Mouse (Mus musculus) CD8-positive naive resting alpha-beta T cell, adult 57 days (primary cell): ENCODE results near the gene Pex19. TPM values are rescaled to one million over a fixed set of nuclear protein-coding genes. Genes with fewer than 3 reads are reported as not detected.

Experiments
- total RNA-seq: library from RNA; stranded (reverse); gene quantifications from one replicate; pipeline ENCODE4 v1.2.4, GENCODE M21; 2023

Pex19 gene
- 48.9 TPM for total RNA-seq

GRCm38 (mm10) chr1:172126376-172127347 lies at the start of gene Pex19:
Gene Pex19, plus strand, starts transcription at chr1:172126755.

GRCm38 (mm10) chr1:172082101-172082898 lies 44.3 kb upstream of the Pex19 start, which contains the start of the genes Copa and Ncstn:
Gene Copa, plus strand, starts transcription at chr1:172082529.
Gene Ncstn, minus strand, starts transcription at chr1:172082795.

GRCm38 (mm10) chr1:172147835-172148278 lies 21.3 kb downstream of the Pex19 start, which contains the start of gene Dcaf8:
Gene Dcaf8, plus strand, starts transcription at chr1:172148084.

Other genes with a start within 250 kb of the Pex19 start
- gene Gm10521, start 231.1 kb upstream of the Pex19 start, total RNA-seq: 14.8 TPM
- 202 TPM for gene Slamf6, start 209.2 kb upstream of the Pex19 start, total RNA-seq
- 4.0 TPM for gene Vangl2, start 98.3 kb upstream of the Pex19 start, total RNA-seq
- gene Nhlh1, start 69.2 kb upstream of the Pex19 start, total RNA-seq: not detected
- gene Copa, start 44.2 kb upstream of the Pex19 start, total RNA-seq: 157 TPM
- 93.9 TPM for gene Ncstn, start 44.0 kb upstream of the Pex19 start, total RNA-seq
- 111 TPM for gene Dcaf8, start 21.3 kb downstream of the Pex19 start, total RNA-seq
- 64.3 TPM for gene Pea15a, start 80.0 kb downstream of the Pex19 start, total RNA-seq
- not detected for gene Casq1, start 93.1 kb downstream of the Pex19 start, total RNA-seq
- not detected for gene Atp1a4, start 131.7 kb downstream of the Pex19 start, total RNA-seq
- gene Igsf8, start 134.9 kb downstream of the Pex19 start, total RNA-seq: 17.3 TPM
- not detected for gene Atp1a2, start 171.3 kb downstream of the Pex19 start, total RNA-seq
- 0.12 TPM for gene Kcnj9, start 202.6 kb downstream of the Pex19 start, total RNA-seq
- gene Kcnj10, start 214.5 kb downstream of the Pex19 start, total RNA-seq: 0.61 TPM
- gene Pigm, start 249.8 kb downstream of the Pex19 start, total RNA-seq: 30.1 TPM